Mouse (Mus musculus): ENCODE results near the gene Gm21974.
"Not testable (repeated sequence)": the region's sequence is repeated elsewhere in the genome, so short reads cannot be mapped to it uniquely, and the experiment has no call there.

The Gm21974 gene

DNA sequence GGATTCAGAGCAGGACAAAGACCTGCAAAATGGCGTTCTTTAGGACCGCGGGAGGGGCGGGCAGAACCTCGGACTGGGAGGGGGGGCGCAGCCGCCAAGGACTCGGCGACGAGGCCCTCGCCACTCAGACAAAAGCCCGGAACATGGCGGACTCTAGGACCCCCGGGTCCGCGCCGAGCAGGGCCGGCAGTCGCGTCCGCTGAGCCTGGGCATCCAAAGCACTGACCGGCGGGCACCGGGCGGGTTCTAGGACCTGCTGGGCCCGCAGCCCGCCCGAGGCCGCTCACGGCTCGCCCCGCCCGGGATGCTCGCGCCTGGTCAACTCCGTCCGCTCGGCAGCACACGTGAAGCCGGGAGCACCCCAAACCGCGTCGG is 19.6 kb downstream of the Gm21974 start:
- DNase-seq: peak; percentile 86

DNA sequence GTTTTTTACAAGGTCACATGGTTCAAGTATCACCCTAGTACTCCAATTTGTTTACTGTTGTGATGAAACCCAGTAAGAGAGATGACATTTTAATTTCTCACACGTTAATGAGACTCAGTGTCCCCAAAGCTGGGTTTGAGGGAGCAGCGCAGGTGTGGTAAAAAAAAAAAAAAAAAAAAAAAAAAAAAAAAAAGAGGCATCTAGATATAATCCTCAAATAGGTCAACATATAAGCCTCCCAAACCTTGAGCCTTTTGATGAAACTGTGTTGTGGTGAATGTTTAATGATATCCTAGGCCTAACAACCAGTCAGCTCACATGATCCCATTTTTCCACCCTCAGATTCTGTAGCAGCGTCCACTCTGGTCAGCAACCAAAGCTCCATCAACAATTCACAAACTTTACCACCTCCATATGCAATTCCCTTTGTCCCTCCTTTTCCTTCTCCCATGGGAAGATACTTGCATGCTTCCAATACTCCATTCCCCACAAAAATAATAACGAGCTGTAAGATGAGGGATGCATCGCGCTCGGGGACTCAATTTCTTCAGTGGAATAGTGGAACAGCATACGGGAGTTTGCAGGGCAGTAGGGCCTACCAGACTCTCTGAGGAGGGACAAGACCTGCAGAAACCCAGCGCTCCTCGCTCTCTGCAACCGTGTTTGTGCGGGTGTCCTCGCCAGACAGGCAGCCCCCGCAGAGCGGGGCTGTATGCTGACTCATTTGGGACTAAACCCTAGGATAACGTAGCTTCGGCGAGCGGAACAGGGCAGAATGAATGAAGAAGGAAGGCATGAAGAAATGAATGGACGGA is 20.2 kb downstream of the Gm21974 start:
- DNase-seq: no peak

DNA sequence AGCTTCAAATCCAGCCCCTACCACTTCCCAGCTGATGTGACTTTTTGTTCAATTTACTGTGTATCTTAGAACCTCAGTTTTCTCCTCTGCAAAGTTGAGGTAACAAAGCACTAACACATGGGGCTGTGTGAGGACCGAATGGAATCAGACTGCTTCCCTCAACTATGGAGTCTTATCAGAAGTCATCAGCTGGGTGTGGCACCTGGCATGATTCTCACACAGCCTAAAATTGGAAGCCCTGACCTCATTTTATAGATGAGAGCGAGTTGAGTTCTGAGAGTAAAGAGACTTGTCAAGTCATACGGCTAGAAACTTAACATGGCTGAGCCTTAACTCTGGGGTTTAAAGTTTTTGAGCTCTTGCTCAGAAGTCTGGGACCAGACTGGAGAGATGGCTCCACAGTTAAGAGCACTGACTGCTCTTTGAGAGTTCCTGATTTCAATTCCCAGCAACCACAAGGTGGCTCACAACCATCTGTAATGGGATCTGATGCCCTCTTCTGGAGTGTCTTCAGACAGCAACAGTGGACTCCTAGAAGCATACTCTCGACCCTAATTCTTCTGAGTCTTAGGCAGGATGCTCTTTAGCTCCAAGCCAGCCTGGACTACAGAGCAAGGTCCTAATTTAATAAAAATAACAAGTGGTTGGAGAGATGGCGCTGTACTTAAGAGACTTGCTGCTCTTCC is 25.0 kb downstream of the Gm21974 start:
- DNase-seq: no peak

DNA sequence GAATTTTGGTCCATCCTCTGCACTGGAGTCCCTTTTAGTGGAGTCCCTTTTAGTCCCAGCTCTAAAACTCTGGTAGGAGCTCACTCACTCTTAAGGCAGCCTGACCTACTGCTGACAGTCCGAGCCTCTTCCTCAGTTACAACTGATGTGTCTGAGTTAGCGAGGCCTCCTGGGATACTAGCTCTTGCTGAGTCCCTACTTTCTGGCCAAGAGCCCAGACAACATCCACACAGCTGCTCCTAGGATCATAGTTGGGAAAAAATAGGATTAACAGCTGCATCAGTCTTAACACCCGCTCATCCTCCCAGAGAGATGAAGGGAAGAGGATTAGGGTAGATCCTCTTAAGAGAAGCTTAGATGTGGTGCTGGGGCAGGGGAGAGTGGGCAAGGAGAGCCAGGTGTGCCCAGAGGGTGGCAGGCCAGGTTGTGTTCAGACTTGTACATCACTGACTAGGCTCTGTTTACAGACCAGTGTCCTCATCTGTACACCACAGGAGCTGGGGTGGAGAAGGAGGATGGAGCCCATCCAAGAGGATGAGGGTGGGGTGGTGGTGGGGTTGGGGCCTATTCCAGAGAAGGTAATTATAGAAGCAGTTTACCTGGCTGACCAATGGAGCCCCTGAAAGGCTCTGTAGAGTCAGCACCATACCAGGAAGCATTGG is 26.0 kb downstream of the Gm21974 start:
- DNase-seq: no peak

DNA sequence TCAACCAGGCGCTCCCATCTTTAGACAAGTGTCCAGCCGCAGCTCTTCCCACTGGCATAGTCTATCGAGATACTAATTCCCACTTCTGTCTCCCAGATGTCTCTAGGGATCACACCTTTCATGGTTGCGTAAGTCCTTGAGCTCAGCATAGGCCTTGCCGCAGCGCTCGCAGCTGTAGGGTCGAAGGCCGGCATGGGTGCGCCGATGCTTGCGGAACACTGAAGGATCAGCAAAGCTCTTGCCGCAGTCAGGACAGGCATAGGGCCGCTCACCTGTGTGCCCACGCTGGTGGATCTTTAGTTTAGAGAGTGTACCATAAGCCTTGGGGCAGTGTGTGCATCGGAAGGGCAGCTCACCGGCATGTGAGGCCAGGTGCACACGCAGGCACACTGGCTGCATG is 27.6 kb downstream of the Gm21974 start:
- DNase-seq: no peak

DNA sequence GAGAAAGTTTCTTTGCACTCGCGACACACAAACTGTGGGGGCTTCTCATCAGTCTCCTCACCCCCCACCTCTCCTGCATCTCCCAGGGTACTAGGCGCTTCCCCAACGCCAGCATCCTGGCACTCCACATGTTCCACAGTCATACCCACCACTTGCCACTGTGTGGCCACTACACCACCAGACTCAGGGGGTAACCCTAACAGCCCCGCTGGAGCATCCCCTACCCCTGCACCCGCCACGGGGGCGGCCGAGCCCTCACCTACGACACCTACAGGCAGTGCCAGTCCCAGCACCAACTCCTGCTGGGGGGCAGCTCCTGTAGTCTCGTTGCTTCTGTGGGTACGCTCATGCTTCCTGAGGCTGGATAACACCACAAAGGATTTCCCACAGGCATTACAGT is 28.8 kb downstream of the Gm21974 start:
- no peak for DNase-seq

DNA sequence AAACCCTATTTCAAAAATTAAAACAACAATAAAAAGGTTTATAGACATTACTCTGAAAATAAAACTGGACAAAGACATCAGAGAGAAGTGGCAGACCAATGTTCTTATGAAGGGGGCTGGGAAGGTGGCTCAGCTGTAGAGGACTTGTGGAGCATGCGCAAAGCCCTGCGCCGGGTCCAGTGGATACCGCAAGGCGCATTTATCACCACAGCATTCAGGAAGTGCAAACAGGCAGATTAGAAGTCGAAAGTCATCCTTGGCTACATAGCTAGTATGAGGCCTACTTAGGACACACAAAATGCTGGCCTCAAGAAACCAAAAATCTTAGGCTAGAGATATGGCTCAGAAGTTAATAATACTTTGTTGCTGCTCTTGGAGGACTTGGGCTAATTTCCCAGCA is 37.0 kb downstream of the Gm21974 start:
- no peak for DNase-seq

DNA sequence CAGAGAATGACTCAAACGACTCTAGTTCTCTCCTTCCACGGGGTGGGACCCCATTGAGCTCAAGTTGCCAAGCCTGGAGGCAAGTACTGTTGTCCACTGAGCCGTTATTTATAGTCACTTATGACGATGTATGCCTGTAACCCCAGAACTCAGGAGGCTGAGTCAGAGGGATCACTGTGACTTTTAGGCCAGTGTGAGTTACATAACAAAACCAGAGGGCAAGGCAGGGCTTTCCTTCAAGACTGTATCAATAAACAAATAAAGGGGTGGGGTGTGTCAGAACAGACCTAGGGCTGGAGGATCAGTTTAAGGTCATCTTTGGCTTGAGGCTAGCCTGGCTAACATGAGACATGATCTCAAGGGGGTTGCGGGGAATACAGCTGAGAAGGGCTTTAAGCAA is 44.3 kb downstream of the Gm21974 start:
- no peak for DNase-seq

DNA sequence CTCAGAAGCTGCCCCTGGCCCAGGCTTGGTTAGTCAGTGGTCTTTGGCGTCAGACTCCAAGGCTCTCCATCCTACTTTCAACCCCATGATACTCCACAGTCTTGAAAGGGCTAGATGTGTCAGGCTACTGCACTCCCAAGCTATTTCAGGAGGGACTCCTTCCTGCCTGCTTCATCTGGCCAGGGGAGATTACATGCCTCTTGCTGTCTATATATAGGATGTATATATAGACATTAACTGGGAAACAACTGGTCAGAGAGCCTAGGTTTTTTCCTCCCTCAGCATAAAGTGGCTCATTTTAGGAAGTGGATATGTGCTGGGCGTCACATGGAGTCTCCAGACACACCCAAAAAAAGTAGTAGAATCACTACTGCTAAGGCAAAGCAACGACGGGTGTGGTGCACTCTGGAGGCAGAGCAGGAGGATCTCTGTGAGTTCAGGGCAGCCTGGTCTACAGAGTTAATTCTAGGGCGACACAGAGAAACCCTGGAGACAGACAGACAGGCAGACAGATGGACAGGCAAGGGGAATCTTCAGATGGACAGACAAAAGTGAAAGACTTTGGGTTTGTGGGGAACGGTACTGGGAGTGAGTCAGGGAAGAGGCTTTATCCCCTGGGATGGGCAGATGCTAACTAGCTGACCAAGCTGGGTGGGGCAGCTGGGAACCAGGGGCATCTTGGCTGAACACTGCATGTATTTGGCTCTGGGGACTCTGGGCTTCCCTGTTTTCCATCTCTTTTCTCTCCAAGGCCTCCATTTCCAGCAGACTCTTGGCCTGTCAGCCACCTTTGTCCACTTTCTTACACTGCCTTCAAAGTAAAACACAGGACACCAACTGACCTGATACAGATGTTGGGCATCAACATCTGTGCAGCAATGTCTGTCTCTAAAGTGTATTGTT is 45.0 kb downstream of the Gm21974 start:
- DNase-seq: no peak

DNA sequence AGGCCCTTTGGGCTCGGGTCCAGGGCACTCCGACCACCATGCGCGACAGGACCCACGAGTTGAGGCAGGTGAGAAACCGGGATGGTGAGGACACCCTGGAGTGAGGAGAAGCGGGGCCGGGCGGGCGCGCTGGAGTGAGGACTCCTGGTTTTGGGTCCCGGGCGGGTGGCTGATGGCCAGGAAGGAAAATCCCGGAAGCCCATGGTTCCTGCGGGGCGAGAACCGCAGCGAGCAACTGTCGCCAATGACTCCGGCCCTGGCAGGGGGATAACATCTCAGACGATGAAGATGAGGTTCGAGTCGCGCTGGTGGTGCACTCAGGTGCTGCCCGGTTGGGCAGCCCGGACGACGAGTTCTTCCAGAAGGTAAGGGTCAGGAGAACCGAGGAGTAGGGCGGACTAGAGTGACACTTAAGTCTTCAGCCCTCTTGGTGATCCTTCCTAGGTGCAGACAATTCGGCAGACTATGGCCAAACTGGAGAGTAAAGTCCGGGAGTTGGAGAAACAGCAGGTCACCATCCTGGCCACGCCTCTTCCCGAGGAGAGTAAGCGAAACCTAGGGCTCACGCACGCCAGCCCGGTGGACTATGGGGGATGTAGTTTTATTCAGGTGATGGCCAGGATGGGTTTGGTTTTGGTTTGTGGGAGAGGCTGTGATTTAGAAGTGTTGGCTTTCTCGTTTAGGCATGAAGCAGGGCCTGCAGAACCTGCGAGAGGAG is 53.1 kb downstream of the Gm21974 start:
- DNase-seq: peak; percentile 85 to 89

DNA sequence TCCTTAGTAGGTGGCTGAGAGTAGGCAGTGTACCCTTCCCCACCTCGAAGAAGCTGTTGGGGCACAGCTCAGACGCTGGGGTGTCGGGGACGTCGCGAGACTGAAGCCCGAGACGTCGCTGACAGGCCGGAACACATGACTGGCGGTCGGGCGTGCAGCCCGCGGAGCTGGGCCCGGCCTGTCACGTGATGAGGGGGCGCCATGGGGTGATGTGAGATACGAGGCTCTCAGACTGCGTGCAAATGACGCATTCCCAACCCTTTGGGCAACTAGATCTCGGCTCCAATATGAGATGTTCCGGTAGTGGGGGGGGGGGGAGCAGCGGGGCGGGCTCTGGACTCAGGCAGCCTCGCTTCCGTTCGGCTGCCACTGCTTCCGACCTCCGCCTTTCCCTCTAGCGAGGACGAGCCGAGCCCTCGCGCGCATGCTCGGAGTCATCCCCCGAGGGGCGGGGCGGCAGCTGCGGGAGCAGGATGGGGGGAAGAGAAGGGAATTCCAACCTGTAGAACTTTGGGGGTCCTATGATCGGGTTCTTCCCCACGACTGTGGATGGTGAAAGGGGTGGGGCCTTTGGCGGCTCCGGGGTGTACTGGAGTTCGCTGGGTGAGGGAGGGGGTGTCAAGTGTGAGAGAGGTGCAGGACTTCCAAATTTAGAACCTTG is 53.8 kb downstream of the Gm21974 start:
- DNase-seq: peak; percentile 89 to 93

DNA sequence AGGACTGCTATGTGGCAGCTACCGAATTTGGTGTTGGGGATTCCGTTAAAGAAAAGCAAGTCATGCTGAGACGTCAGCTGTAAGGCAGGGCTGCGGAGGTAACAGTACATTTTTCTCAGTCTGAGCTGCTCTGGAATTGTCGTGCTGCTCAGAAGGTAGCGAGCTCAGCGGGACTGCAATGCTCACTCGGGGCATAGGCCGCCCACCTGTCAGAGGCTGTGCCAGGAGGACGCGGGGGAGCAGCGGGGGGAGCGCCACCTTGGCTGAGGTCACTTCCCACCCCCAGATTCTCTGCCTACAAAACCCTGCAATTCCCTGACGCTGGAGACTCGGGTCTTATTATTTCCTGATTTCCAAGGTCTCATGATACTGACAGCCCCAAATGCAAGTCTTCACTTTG is 54.4 kb downstream of the Gm21974 start:
- peak in 1 of 2 experiments; percentile 43 for DNase-seq

DNA sequence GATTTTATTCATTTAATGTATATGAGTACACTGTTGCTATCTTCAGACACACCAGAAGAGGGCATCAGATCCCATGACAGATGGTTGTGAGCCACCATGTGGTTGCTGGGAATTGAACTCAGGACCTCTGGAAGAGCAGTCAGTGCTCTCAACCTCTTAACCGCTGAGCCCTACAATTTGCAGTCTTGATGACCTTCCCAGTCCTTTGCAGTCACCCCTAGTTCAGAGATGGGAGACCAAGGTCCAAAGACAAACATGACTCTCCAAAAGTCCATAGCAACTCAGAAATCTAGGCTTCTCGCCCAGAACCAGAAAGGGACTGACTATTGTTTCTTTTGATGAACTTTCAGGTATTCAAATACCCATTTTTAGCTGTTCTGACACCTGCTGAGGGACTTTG is 55.2 kb downstream of the Gm21974 start:
- DNase-seq: not testable (repeated sequence)

DNA sequence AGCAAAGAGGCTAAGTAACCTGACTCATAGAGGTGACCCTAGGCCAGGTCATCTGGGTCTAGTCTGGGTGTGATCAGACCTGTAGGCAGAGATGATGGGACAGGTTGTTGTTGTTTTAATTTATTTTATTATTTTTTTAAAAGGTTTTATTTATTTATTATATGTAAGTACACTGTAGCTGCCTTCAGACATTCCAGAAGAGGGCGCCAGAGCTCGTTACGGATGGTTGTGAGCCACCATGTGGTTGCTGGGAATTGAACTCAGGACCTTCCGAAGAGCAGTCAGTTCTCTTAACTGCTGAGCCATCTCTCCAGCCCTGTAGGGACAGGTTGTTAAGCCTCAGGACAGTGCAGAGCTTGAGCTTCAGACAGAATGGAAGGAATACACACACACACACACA is 57.4 kb downstream of the Gm21974 start:
- not testable (repeated sequence) for DNase-seq

DNA sequence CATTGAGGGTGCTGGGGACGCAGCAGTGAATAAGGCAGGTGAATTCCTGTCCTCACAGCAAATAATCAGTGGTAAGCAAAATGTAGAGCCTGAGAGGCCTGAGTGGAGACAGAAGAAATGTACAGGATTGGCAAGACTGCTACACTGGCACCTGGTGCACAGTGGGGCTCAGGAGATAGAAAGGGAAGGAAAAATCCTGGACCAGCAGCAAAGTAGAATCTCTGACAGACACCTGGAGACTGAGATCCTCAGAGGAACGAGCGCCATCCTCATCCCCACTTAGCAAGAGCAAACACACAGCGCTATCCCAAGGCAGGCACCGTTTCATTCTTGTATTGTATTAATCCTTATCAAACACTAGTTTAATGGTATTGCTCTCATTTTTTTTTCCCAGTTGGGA is 57.8 kb downstream of the Gm21974 start:
- no peak for DNase-seq

Data from kidney, adult 8-10 months (tissue).